Mouse (Mus musculus) forebrain, embryonic 11.5 days (tissue): ENCODE data around the gene Srpk1. TPM values are rescaled to one million over a fixed set of nuclear protein-coding genes. Genes with fewer than 3 reads are reported as not detected.
"Not testable (repeated sequence)": the region's sequence is repeated elsewhere in the genome, so short reads cannot be mapped to it uniquely, and the experiment has no call there.

Experiments used
- ATAC-seq: fragments of 200-750 bp; cut with Nextera tagmentation; replicated peaks from 2 replicates; pipeline ENCODE4 v1.8.0; 2017; ENCODE audit warnings: moderate TSS enrichment; ENCODE audit not compliant: low FRiP score
- DNase-seq: peaks from one replicate; pipeline ENCODE4 v3.0.0-alpha.2; 2017; ENCODE audit warnings: low spot score
- H3K27ac ChIP-seq: fragments of 300-500 bp; sonication (generic); 2 replicates; pipeline ENCODE4 v1.5.1; 2014; ENCODE audit warnings: low read depth, low read length
- H3K27me3 ChIP-seq: fragments of 300-500 bp; sonication (generic); 2 replicates; pipeline ENCODE4 v1.6.1; 2014; ENCODE audit warnings: mild to moderate bottlenecking, low read length, mixed read lengths; ENCODE audit not compliant: control insufficient read depth, insufficient read depth
- H3K36me3 ChIP-seq: fragments of 300-500 bp; sonication (generic); 2 replicates; pipeline ENCODE4 v1.6.1; 2014; ENCODE audit warnings: mild to moderate bottlenecking, low read length, moderate library complexity, mixed read lengths; ENCODE audit not compliant: control insufficient read depth, insufficient read depth
- H3K4me1 ChIP-seq: fragments of 300-500 bp; sonication (generic); replicated peaks from 2 replicates; pipeline ENCODE4 v1.6.1; 2014; ENCODE audit warnings: low read length, mixed read lengths; ENCODE audit not compliant: control insufficient read depth, insufficient read depth
- H3K4me2 ChIP-seq: fragments of 300-500 bp; sonication (generic); 2 replicates; pipeline ENCODE4 v1.6.1; 2014; ENCODE audit warnings: low read depth, mild to moderate bottlenecking, low read length, moderate library complexity, mixed read lengths; ENCODE audit not compliant: severe bottlenecking
- H3K4me3 ChIP-seq: fragments of 300-500 bp; sonication (generic); 2 replicates; pipeline ENCODE4 v1.5.1; 2014; ENCODE audit warnings: low read depth, low read length
- H3K9ac ChIP-seq: fragments of 300-500 bp; sonication (generic); 2 replicates; pipeline ENCODE4 v1.6.1; 2014; ENCODE audit warnings: low read length
- H3K9me3 ChIP-seq: fragments of 300-500 bp; sonication (generic); 2 replicates; pipeline ENCODE4 v1.6.1; 2016; ENCODE audit warnings: low read length, mixed read lengths; ENCODE audit not compliant: control insufficient read depth
- WGBS: fragments of 180-500 bp; shearing (Covaris S2); extraction: QIAGEN DNeasy Blood & Tissue Kit; methylation state at CpG from one replicate; pipeline ENCODE4 v1.1.7; 2014; 5-methylcytosine and 5-hydroxymethylcytosine counted together
- microRNA-seq: library from miRNA; unstranded; fragments of <30 nt; microRNA quantifications from one replicate; pipeline ENCODE4, GENCODE M21; 2016; ENCODE audit not compliant: insufficient number of aligned reads
- polyA plus RNA-seq: library from polyadenylated mRNA; unstranded; fragments of >200 nt; fragmentation: Nextera tagmentation; extraction: Ambion mirVana; gene quantifications from 2 replicates; pipeline ENCODE4 v1.2.1, GENCODE M21; 2014

The Srpk1 gene
- polyA plus RNA-seq, 1 experiment from 2014 or later = 141 TPM

- not testable (repeated sequence) for ATAC-seq, H3K27ac ChIP-seq, DNase-seq, H3K27me3 ChIP-seq, H3K36me3 ChIP-seq, H3K4me3 ChIP-seq, H3K4me2 ChIP-seq, H3K4me1 ChIP-seq, H3K9ac ChIP-seq, H3K9me3 ChIP-seq
- WGBS = 89% methylated on average over 4 of the region's 4 CpGs
Measured at GRCm38 (mm10) chr17:28554021-28554420, 68.5 kb downstream of the Srpk1 start.

DNA sequence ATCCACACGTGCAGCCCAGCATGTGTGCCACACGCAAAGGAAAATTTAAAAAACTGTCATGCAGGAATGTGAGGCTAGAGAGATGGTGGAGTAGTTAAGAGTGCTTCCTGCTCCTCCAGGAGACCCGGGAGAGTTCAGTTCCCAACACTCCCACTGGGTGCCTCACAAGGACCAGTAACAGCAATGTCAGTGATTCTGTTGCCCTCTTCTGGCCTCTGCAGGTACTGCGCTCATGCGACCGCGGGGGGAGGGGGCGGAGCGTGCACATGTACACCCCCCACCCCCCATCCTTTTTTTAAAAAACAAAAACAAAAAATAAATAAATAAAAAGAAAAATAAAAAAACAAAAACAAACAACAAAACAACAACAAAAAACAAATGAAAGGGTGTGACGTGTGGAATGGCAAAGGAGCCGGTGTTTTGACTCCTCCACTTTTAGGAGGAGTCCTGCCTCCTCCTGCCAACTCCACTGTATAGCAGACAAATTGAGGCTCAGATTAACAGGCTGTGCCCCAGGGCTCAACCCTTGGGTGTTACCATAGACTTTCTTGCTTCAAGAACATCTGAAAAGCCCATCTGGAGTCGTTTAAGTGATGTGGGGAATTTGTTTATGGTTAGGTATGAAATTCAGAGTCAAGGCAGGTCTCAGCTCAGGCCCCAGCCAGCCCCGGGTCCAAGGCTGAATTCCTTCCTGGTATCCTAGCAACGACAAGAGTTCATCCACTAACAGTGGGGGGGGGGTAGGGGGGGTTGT, 69.3 kb downstream of the Srpk1 start:
- DNase-seq = peak; percentile 87
- Histone ChIP-seq H3K9me3 (no peaks in the 10 kb centered on the region), H3K27ac (no peak overlapping the region), H3K4me1 (peaks cover 3% of the 10 kb centered on the region; the same call in 1 of the 2 replicates), H3K4me2 (no peak overlapping the region), H3K9ac (no peak overlapping the region), H3K36me3 (no peaks in the 10 kb centered on the region), H3K27me3 (no peaks in the 10 kb centered on the region), H3K4me3 (no peak overlapping the region)
- WGBS = 7% methylated on average over 14 of the region's 14 CpGs
- no peak for ATAC-seq

GRCm38 (mm10) chr17:28549111-28549510, 73.4 kb downstream of the Srpk1 start, which contains the start of gene Clpsl2:
Gene Clpsl2 (plus strand): TSS chr17:28549411.
- peaks cover 3% of the 10 kb centered on the region; the same call in 1 of the 2 replicates for H3K4me1 ChIP-seq
- H3K27ac ChIP-seq = no peak within 1 kb of the TSS
- H3K9me3 ChIP-seq = no peaks in the 10 kb centered on the region
- H3K27me3 ChIP-seq = no peaks in the 10 kb centered on the region
- no peaks in the 10 kb centered on the region for H3K36me3 ChIP-seq
- H3K9ac ChIP-seq = no peak within 1 kb of the TSS
- no peak within 1 kb of the TSS for H3K4me2 ChIP-seq
- ATAC-seq (no peak), DNase-seq (no peak)
- H3K4me3 ChIP-seq = no peak within 1 kb of the TSS
- WGBS = 79% methylated on average over 14 of the region's 14 CpGs

GRCm38 (mm10) chr17:28548550-28548949, 74.0 kb downstream of the Srpk1 start:
- Histone ChIP-seq H3K4me2 (no peak overlapping the region), H3K36me3 (no peaks in the 10 kb centered on the region), H3K4me3 (no peak overlapping the region), H3K9ac (no peak overlapping the region), H3K9me3 (no peaks in the 10 kb centered on the region), H3K27ac (no peak overlapping the region), H3K27me3 (no peaks in the 10 kb centered on the region), H3K4me1 (peaks cover 3% of the 10 kb centered on the region; the same call in 1 of the 2 replicates)
- ATAC-seq = no peak
- DNase-seq = no peak
- WGBS = 74% methylated on average over 11 of the region's 11 CpGs

- Histone ChIP-seq H3K27me3 (no peaks in the 10 kb centered on the region), H3K36me3 (no peaks in the 10 kb centered on the region), H3K4me2 (no peak overlapping the region), H3K9me3 (no peaks in the 10 kb centered on the region), H3K4me1 (no peaks in the 10 kb centered on the region), H3K9ac (no peak overlapping the region), H3K4me3 (no peak overlapping the region), H3K27ac (no peak overlapping the region)
- no peak for ATAC-seq
- no peak for DNase-seq
- WGBS = 93% methylated on average over 1 of the region's 1 CpGs
Measured at GRCm38 (mm10) chr17:28546925-28547324, 75.6 kb downstream of the Srpk1 start.

GRCm38 (mm10) chr17:28537881-28538280, 84.6 kb downstream of the Srpk1 start:
- H3K4me3 ChIP-seq = no peak overlapping the region
- ATAC-seq = no peak
- H3K9me3 ChIP-seq = peaks cover 2% of the 10 kb centered on the region; the same call in 1 of the 2 replicates
- H3K27ac ChIP-seq = no peak overlapping the region
- H3K4me1 ChIP-seq = no peaks in the 10 kb centered on the region
- no peak overlapping the region for H3K9ac ChIP-seq
- 51% methylated on average over 12 of the region's 12 CpGs for WGBS
- no peaks in the 10 kb centered on the region for H3K36me3 ChIP-seq
- no peaks in the 10 kb centered on the region for H3K27me3 ChIP-seq
- no peak for DNase-seq
- H3K4me2 ChIP-seq = no peak overlapping the region

Small RNA genes lying within 50 kb of the gene (microRNA-seq; reads per million reads assigned to microRNA genes)
- gene Mir6969 = not detected

Other genes with a start within 250 kb of the Srpk1 start
- 11.4 and 11.5 TPM in 2 replicates for gene Fkbp5, start 105.2 kb downstream of the Srpk1 start, polyA plus RNA-seq
- not detected in 2 replicates for gene Armc12, start 91.9 kb downstream of the Srpk1 start, polyA plus RNA-seq
- not detected in 2 replicates for gene Clpsl2, start 73.3 kb downstream of the Srpk1 start, polyA plus RNA-seq
- gene Clps, start 61.9 kb downstream of the Srpk1 start, polyA plus RNA-seq = not detected in 2 replicates
- gene Lhfpl5, start 47.1 kb downstream of the Srpk1 start, polyA plus RNA-seq = 0.84 and 1.5 TPM in 2 replicates
- gene Slc26a8, start 67.5 kb upstream of the Srpk1 start, polyA plus RNA-seq = 0.49 and 1.0 TPM in 2 replicates
- gene Mapk14, start 68.6 kb upstream of the Srpk1 start, polyA plus RNA-seq = 51.7 and 52.3 TPM in 2 replicates
- 2.9 and 3.0 TPM in 2 replicates for gene AC170998.1, start 103.4 kb upstream of the Srpk1 start, polyA plus RNA-seq
- 2.3 and 2.7 TPM in 2 replicates for gene Mapk13, start 146.6 kb upstream of the Srpk1 start, polyA plus RNA-seq
- 13.1 and 17.3 TPM in 2 replicates for gene Brpf3, start 178.4 kb upstream of the Srpk1 start, polyA plus RNA-seq
- gene Pnpla1, start 235.7 kb upstream of the Srpk1 start, polyA plus RNA-seq = not detected in 2 replicates